Mouse (Mus musculus) olfactory bulb, adult 2 months (tissue): ENCODE measurements around the gene Spp2.

Experiments
- CTCF ChIP-seq: fragments of 200-500 bp; IDR thresholded peaks from 2 replicates; pipeline ENCODE4 v1.5.1; 2012; ENCODE audit warnings: low read depth, mild to moderate bottlenecking, low read length, moderate library complexity; ENCODE audit not compliant: insufficient read depth
- POLR2A ChIP-seq: fragments of 200-500 bp; IDR thresholded peaks from 2 replicates; pipeline ENCODE4 v1.6.1; 2012; ENCODE audit warnings: mild to moderate bottlenecking, low read depth, low read length, moderate library complexity; ENCODE audit not compliant: insufficient read depth

- TF ChIP-seq CTCF (no peak), POLR2A (no peak)
Observed at GRCm38 (mm10) chr1:88469746-88470145, 63.0 kb downstream of the Spp2 start.
